Mouse (Mus musculus) kidney, adult 18-20 months (tissue): Measurements from ENCODE around the gene Lipa.

ENCODE experiments used
- DNase-seq: peaks from one replicate; pipeline ENCODE4 v3.0.0; 2021

Lipa gene

GRCm38 (mm10) chr19:34526941-34527682 lies at the start of gene Lipa:
Gene Lipa, minus strand, starts transcription at chr19:34527474.
- DNase-seq: peak; percentile 95

- no peak for DNase-seq
Observed at GRCm38 (mm10) chr19:34573650-34574049, 46.4 kb upstream of the Lipa start.

GRCm38 (mm10) chr19:34571080-34571479 lies 43.8 kb upstream of the Lipa start:
- DNase-seq: no peak

GRCm38 (mm10) chr19:34569896-34570476 lies 42.7 kb upstream of the Lipa start:
- peak; percentile 23 for DNase-seq

GRCm38 (mm10) chr19:34568988-34569895 lies 42.0 kb upstream of the Lipa start:
- peak; percentile 29 for DNase-seq

GRCm38 (mm10) chr19:34566178-34566784 lies 39.0 kb upstream of the Lipa start:
- DNase-seq: no peak

GRCm38 (mm10) chr19:34562556-34562955 lies 35.3 kb upstream of the Lipa start:
- no peak for DNase-seq

GRCm38 (mm10) chr19:34556621-34557020 lies 29.3 kb upstream of the Lipa start:
- peak; percentile 4 for DNase-seq

- no peak for DNase-seq
Observed at GRCm38 (mm10) chr19:34554061-34554460, 26.8 kb upstream of the Lipa start.

- peak; percentile 16 for DNase-seq
Observed at GRCm38 (mm10) chr19:34553522-34553921, 26.2 kb upstream of the Lipa start.

GRCm38 (mm10) chr19:34553021-34553420 lies 25.7 kb upstream of the Lipa start:
- DNase-seq: no peak

- peak; percentile 43 for DNase-seq
Observed at GRCm38 (mm10) chr19:34551981-34552380, 24.7 kb upstream of the Lipa start.

GRCm38 (mm10) chr19:34550534-34551223 lies 23.4 kb upstream of the Lipa start, which contains the start of gene Ifit2:
Gene Ifit2, plus strand, starts transcription at chr19:34550694.
- DNase-seq: peak; percentile 75

- DNase-seq: no peak
Observed at GRCm38 (mm10) chr19:34550205-34550533, 22.9 kb upstream of the Lipa start.

- peak; percentile 90 for DNase-seq
Observed at GRCm38 (mm10) chr19:34547976-34548375, 20.7 kb upstream of the Lipa start.

- DNase-seq: no peak
Observed at GRCm38 (mm10) chr19:34546211-34546610, 18.9 kb upstream of the Lipa start.

GRCm38 (mm10) chr19:34539422-34539821 lies 12.1 kb upstream of the Lipa start:
- DNase-seq: no peak

GRCm38 (mm10) chr19:34532061-34532751 lies 4.9 kb upstream of the Lipa start:
- DNase-seq: no peak

GRCm38 (mm10) chr19:34526321-34526923 lies 852 bp downstream of the Lipa start:
- peak; percentile 54 for DNase-seq

- DNase-seq: no peak
Observed at GRCm38 (mm10) chr19:34524646-34525045, 2.6 kb downstream of the Lipa start.

- DNase-seq: peak; percentile 50
Observed at GRCm38 (mm10) chr19:34523106-34523725, 4.1 kb downstream of the Lipa start.
